Mouse (Mus musculus) heart, embryonic 16.5 days (tissue): ENCODE results near the gene Ksr2. TPM values are rescaled to one million over a fixed set of nuclear protein-coding genes. Genes with fewer than 3 reads are reported as not detected.

Experiments
- ATAC-seq: fragments of 200-750 bp; cut with Nextera tagmentation; replicated peaks from 2 replicates; pipeline ENCODE4 v1.8.0; 2017; ENCODE audit warnings: moderate number of reproducible peaks; ENCODE audit not compliant: insufficient read depth, low FRiP score; ENCODE audit errors: extremely low read depth
- H3K27ac ChIP-seq: fragments of 300-500 bp; sonication (generic); 2 replicates; pipeline ENCODE4 v1.5.1; 2014; ENCODE audit warnings: mild to moderate bottlenecking, low read length, control low read depth, moderate library complexity
- H3K27me3 ChIP-seq: fragments of 300-500 bp; sonication (generic); 2 replicates; pipeline ENCODE4 v1.6.1; 2014; ENCODE audit warnings: low read length, mixed read lengths; ENCODE audit not compliant: control insufficient read depth, insufficient read depth
- H3K36me3 ChIP-seq: fragments of 300-500 bp; sonication (generic); 2 replicates; pipeline ENCODE4 v1.6.1; 2014; ENCODE audit not compliant: control insufficient read depth, insufficient read depth
- H3K4me1 ChIP-seq: fragments of 300-500 bp; sonication (generic); 2 replicates; pipeline ENCODE4 v1.6.1; 2014; ENCODE audit warnings: low read length, mixed read lengths; ENCODE audit not compliant: control insufficient read depth, insufficient read depth
- H3K4me2 ChIP-seq: fragments of 300-500 bp; sonication (generic); 2 replicates; pipeline ENCODE4 v1.6.1; 2014; ENCODE audit warnings: low read depth, mild to moderate bottlenecking, control low read depth, low read length
- H3K4me3 ChIP-seq: fragments of 300-500 bp; sonication (generic); 2 replicates; pipeline ENCODE4 v1.5.1; 2014; ENCODE audit warnings: mild to moderate bottlenecking, control low read depth, low read length
- H3K9ac ChIP-seq: fragments of 300-500 bp; sonication (generic); 2 replicates; pipeline ENCODE4 v1.6.1; 2014; ENCODE audit warnings: low read length, control low read depth
- H3K9me3 ChIP-seq: fragments of 300-500 bp; sonication (generic); replicated peaks from 2 replicates; pipeline ENCODE4 v1.6.1; 2016; ENCODE audit warnings: low read length; ENCODE audit not compliant: control insufficient read depth
- WGBS: fragments of 180-500 bp; shearing (Covaris S2); extraction: QIAGEN DNeasy Blood & Tissue Kit; methylation state at CpG from one replicate; pipeline ENCODE4 v1.1.7; 2014; 5-methylcytosine and 5-hydroxymethylcytosine counted together
- polyA plus RNA-seq: library from polyadenylated mRNA; unstranded; fragments of >200 nt; fragmentation: Nextera tagmentation; extraction: Ambion mirVana; gene quantifications from 2 replicates; pipeline ENCODE4 v1.2.1, GENCODE M21; 2015

The Ksr2 gene
- polyA plus RNA-seq, 1 experiment from 2014 or later = 0.05 TPM

DNA sequence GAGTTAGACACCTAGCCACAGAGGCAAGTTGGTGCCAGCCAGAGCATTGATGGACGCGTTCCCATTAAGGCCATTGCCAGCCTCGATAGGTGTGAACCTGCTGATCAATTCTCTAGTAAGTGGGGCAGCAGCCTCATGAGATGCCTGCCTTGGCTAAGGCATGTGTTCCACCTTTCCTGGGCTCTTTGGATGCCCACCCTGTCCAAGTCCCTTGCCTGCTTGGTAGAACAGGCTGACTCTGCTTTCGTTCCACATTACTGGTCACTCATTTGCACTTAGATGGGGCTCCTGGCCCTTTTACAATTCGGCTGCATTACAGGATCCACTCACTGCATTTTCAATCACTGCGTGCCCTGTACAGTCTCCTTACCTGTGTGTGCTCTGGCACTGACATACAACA is 263.4 kb downstream of the Ksr2 start:
- H3K9ac ChIP-seq = no peak overlapping the region

DNA sequence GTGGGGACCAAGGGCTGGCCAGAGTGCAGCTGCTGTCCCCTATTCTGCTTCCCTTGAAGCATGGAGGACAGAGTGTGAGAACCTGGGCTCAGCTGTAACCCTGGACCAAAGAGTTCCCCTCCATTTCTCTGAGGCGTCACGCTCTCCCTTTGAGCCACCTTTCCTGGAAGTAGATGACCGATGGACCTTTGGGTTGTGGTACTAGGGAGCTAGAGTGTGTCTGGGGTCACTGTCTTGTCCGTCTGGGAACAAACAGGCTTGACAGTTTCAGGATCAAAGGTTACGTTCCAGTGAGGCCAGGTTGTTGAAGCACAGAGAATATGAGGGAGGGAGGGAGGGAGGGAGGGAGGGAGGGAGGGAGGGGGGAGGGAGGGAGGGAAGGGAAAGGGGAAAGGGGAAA is 264.6 kb downstream of the Ksr2 start:
- Histone ChIP-seq H3K4me3 (no peak overlapping the region), H3K9ac (no peak overlapping the region), H3K4me2 (no peak overlapping the region), H3K27ac (no peak overlapping the region), H3K9me3 (no peaks in the 10 kb centered on the region), H3K4me1 (no peaks in the 10 kb centered on the region), H3K36me3 (no peaks in the 10 kb centered on the region), H3K27me3 (no peaks in the 10 kb centered on the region)
- 64% methylated on average over 5 of the region's 5 CpGs for WGBS
- no peak for ATAC-seq

More for the DNA sequence above, 263.4 kb downstream of the Ksr2 start:
- H3K27ac ChIP-seq = no peak overlapping the region
- no peak overlapping the region for H3K4me3 ChIP-seq
- H3K4me1 ChIP-seq = no peaks in the 10 kb centered on the region
- no peak for ATAC-seq
- H3K4me2 ChIP-seq = no peak overlapping the region
- no peaks in the 10 kb centered on the region for H3K36me3 ChIP-seq
- H3K9me3 ChIP-seq = no peaks in the 10 kb centered on the region
- H3K27me3 ChIP-seq = no peaks in the 10 kb centered on the region
- WGBS = 90% methylated on average over 6 of the region's 6 CpGs

DNA sequence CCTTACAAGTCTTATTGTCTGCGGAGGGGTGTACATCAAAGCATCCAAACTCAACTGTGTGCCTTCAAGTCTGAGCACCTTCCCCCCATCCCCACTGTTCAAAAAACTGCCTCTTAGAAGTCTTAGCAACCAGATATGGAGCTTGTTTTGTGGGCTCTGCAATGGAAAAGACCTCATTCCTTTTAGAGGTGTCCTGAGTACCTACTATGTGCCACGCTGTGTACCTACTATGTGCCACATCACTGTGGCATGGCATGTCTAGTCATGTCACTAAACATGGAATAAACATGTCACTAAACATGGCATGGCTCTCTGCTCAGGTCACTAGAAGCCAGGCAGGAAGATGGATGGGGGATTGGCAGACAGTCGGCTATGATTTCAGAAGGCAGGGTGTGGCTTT is 268.4 kb downstream of the Ksr2 start:
- Histone ChIP-seq H3K4me3 (no peak overlapping the region), H3K36me3 (no peaks in the 10 kb centered on the region), H3K9ac (no peak overlapping the region), H3K4me2 (no peak overlapping the region), H3K4me1 (no peaks in the 10 kb centered on the region), H3K9me3 (no peaks in the 10 kb centered on the region), H3K27ac (no peak overlapping the region), H3K27me3 (no peaks in the 10 kb centered on the region)
- no peak for ATAC-seq
- WGBS = 86% methylated on average over 3 of the region's 3 CpGs

DNA sequence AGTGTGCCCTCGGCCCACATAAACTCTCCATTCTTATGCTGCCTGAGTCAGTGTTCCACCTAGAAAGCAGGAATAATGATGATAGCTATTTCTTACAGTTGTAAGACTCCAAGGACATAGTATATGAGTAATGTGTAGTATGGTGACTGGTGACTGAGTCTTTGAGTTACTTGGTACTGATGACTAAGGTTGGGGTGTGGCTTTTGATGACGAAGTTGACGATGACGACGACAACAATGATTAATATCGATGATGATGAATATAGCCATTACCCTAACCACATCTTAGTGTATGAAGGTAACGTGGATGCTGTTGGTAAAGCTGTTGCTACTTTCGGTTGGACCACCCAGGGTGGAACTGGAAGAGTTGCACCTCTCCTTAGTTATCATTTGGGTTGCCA is 270.7 kb downstream of the Ksr2 start:
- H3K9ac ChIP-seq = no peak overlapping the region
- H3K27me3 ChIP-seq = no peaks in the 10 kb centered on the region
- no peaks in the 10 kb centered on the region for H3K4me1 ChIP-seq
- WGBS = 92% methylated on average over 8 of the region's 8 CpGs
- no peak overlapping the region for H3K4me3 ChIP-seq
- ATAC-seq = no peak
- no peak overlapping the region for H3K4me2 ChIP-seq
- no peak overlapping the region for H3K27ac ChIP-seq
- no peaks in the 10 kb centered on the region for H3K36me3 ChIP-seq
- H3K9me3 ChIP-seq = no peaks in the 10 kb centered on the region

DNA sequence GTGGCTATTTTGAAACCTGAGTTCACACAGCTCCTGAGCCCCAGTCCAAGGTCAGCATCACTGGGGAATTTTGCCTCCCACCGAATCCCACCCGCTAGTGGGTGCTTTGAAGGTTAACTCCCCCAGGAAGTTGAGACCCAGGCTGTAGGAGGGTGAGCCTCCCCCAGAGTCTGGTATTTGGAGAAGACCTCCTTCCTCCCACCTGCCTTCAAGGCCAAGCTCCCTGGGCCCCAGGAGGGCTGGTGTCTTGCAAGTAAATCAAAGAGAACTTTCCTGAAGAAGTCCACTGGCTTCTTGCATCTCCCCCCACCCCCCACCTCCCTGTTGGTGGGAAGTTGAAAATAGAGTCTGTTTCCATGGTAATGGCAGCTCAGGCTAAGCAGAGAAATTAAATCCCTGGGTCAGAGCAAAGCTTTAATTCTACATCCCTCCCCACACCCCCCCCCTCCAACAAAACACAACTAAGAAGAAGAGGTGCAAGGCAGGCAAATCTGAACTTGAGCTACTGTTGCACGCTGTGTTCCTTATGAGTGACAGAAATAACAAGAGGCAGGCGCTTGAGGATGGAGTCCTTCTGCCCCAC is 274.1 kb downstream of the Ksr2 start:
- no peak overlapping the region for H3K27ac ChIP-seq
- H3K4me1 ChIP-seq = no peaks in the 10 kb centered on the region
- ATAC-seq = no peak
- no peak overlapping the region for H3K4me2 ChIP-seq
- 31% methylated on average over 4 of the region's 4 CpGs for WGBS
- no peak overlapping the region for H3K4me3 ChIP-seq
- no peaks in the 10 kb centered on the region for H3K36me3 ChIP-seq
- H3K9ac ChIP-seq = no peak overlapping the region
- no peaks in the 10 kb centered on the region for H3K27me3 ChIP-seq
- no peaks in the 10 kb centered on the region for H3K9me3 ChIP-seq

DNA sequence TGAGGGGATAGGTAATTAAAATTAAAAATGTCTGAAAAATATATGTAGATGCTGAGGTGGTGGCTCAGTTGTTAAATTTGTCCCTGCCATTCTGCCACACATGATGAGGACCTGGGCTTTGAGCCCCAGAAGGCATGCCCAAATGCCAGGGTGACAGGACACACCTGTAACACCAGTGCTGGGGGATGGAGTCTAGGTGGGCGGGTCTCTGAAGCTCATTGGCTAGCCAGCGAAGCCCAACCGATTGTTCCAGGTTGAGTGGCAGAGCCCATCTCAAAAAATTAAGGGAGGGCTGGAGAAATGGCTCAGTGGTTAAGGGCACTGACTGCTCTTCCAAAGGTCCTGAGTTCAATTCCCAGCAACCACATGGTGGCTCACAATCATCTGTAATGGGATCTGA is 274.9 kb downstream of the Ksr2 start:
- H3K27me3 ChIP-seq = no peaks in the 10 kb centered on the region
- H3K4me3 ChIP-seq = no peak overlapping the region
- H3K27ac ChIP-seq = no peak overlapping the region
- H3K4me1 ChIP-seq = no peaks in the 10 kb centered on the region
- 40% methylated on average over 3 of the region's 3 CpGs for WGBS
- no peak overlapping the region for H3K4me2 ChIP-seq
- no peak for ATAC-seq
- H3K9me3 ChIP-seq = no peaks in the 10 kb centered on the region
- H3K36me3 ChIP-seq = no peaks in the 10 kb centered on the region
- H3K9ac ChIP-seq = no peak overlapping the region

DNA sequence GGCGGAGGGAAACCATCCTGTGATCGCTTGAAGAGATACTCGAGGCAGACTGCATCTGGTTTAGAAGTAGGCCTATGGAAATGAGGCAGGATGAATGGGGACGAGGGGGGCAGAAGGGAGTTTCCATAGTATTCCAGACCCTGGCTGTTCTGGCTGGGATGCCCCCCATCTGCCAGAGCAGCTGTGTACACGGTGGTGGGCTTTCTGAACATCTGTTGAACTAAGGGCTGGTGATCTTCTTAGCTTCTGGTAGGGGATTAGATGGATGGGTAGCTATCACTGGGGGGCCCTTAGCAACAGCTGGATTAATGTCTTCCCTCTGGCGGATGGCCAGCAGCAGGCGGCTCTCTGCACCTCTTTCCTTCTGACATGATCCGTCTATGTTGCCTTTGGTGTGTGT is 276.0 kb downstream of the Ksr2 start:
- 57% methylated on average over 8 of the region's 8 CpGs for WGBS
- Histone ChIP-seq H3K36me3 (no peaks in the 10 kb centered on the region), H3K27me3 (0 out of 2 replicates have a peak, but pooled peaks cover 2% of the 10 kb centered on the region), H3K4me3 (no peak overlapping the region), H3K4me2 (no peak overlapping the region), H3K4me1 (no peaks in the 10 kb centered on the region), H3K9me3 (no peaks in the 10 kb centered on the region), H3K27ac (no peak overlapping the region), H3K9ac (no peak overlapping the region)
- no peak for ATAC-seq

DNA sequence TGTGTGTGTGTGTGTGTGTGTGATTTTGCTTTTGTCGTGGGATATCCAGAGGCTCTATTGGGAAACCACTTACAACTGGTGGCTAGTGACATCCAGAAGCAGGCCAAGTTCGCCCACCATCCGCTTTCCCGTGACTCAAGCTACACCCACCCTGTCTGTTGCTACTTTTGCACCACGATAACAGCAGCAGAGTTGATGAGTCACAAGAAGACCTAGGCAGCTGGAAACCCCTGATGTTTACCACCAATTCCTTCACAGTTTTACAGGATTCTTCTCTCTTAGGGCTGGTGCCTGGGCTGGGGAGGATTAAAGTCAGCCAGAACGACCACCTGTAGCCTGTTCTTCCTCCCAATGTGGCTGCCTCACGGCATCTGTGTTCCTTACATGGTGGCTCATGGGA is 277.5 kb downstream of the Ksr2 start:
- ATAC-seq = no peak
- Histone ChIP-seq H3K4me3 (no peak overlapping the region), H3K27ac (no peak overlapping the region), H3K4me1 (no peaks in the 10 kb centered on the region), H3K4me2 (no peak overlapping the region), H3K9ac (no peak overlapping the region), H3K36me3 (no peaks in the 10 kb centered on the region), H3K9me3 (no peaks in the 10 kb centered on the region), H3K27me3 (0 out of 2 replicates have a peak, but pooled peaks cover 2% of the 10 kb centered on the region)
- 56% methylated on average over 7 of the region's 7 CpGs for WGBS

DNA sequence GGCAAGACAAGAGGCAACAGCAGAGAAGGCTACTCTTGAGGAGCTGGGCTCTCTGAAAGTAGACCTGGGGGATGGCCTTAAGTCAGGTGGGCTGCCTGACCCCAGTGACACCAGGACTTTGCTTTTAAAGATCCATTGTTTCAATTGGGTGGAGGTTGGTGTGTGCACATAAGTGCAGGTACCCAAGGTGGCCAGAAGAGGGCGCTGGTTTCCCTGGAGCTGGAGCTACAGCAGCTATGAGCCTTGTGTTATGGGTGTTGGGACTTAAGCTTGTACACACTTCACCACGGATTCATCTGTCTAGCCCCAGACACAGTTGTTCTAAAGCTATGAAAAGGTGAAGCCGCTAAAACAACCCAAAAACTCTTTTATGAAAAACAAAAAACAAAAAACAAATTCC is 279.8 kb downstream of the Ksr2 start:
- no peak overlapping the region for H3K4me3 ChIP-seq
- no peaks in the 10 kb centered on the region for H3K9me3 ChIP-seq
- WGBS = 70% methylated on average over 3 of the region's 3 CpGs
- H3K36me3 ChIP-seq = no peaks in the 10 kb centered on the region
- no peak overlapping the region for H3K4me2 ChIP-seq
- H3K27me3 ChIP-seq = 0 out of 2 replicates have a peak, but pooled peaks cover 2% of the 10 kb centered on the region
- no peak overlapping the region for H3K9ac ChIP-seq
- no peak overlapping the region for H3K27ac ChIP-seq
- H3K4me1 ChIP-seq = no peaks in the 10 kb centered on the region
- no peak for ATAC-seq
